Mouse (Mus musculus) liver, postnatal 0 days (tissue): Measurements from ENCODE around the gene Efhd1. TPM values are rescaled to one million over a fixed set of nuclear protein-coding genes. Genes with fewer than 3 reads are reported as not detected.

Experiments used
- ATAC-seq: fragments of 200-750 bp; cut with Nextera tagmentation; 2 replicates; pipeline ENCODE4 v1.8.0; 2017; ENCODE audit warnings: mild to moderate bottlenecking, moderate library complexity
- DNase-seq: peaks from one replicate; pipeline ENCODE4 v3.0.0-alpha.2; 2016
- H3K27ac ChIP-seq: fragments of 300-500 bp; sonication (generic); 2 replicates; pipeline ENCODE4 v1.5.1; 2014; ENCODE audit warnings: antibody characterized with exemption, moderate library complexity, mild to moderate bottlenecking, low read depth
- H3K27me3 ChIP-seq: fragments of 300-500 bp; sonication (generic); 2 replicates; pipeline ENCODE4 v1.6.1; 2014; ENCODE audit warnings: low read length, control low read depth, mixed read lengths; ENCODE audit not compliant: insufficient read depth
- H3K36me3 ChIP-seq: fragments of 300-500 bp; sonication (generic); replicated peaks from 2 replicates; pipeline ENCODE4 v1.6.1; 2014; ENCODE audit warnings: mild to moderate bottlenecking, control low read depth, low read length, moderate library complexity, mixed read lengths; ENCODE audit not compliant: insufficient read depth
- H3K4me1 ChIP-seq: fragments of 300-500 bp; sonication (generic); 2 replicates; pipeline ENCODE4 v1.6.1; 2014; ENCODE audit warnings: antibody characterized with exemption, mild to moderate bottlenecking, control low read depth; ENCODE audit not compliant: insufficient read depth
- H3K4me2 ChIP-seq: fragments of 300-500 bp; sonication (generic); 2 replicates; pipeline ENCODE4 v1.6.1; 2014; ENCODE audit warnings: low read depth, mild to moderate bottlenecking, low read length, moderate library complexity, mixed read lengths
- H3K4me3 ChIP-seq: fragments of 300-500 bp; sonication (generic); 2 replicates; pipeline ENCODE4 v1.5.1; 2014; ENCODE audit warnings: low read depth, low read length
- H3K9ac ChIP-seq: fragments of 300-500 bp; sonication (generic); replicated peaks from 2 replicates; pipeline ENCODE4 v1.6.1; 2014; ENCODE audit warnings: mild to moderate bottlenecking, moderate library complexity
- H3K9me3 ChIP-seq: fragments of 300-500 bp; sonication (generic); 2 replicates; pipeline ENCODE4 v1.6.1; 2016; ENCODE audit warnings: mild to moderate bottlenecking, control low read depth, low read length, mixed read lengths
- CTCF ChIP-seq: sonication (generic); IDR thresholded peaks from 2 replicates; pipeline ENCODE4 v1.5.1; 2016; ENCODE audit warnings: antibody characterized with exemption, low read depth
- EP300 ChIP-seq: IDR thresholded peaks from 2 replicates; pipeline ENCODE4 v1.6.1; 2016; ENCODE audit warnings: antibody characterized with exemption, low read depth, mild to moderate bottlenecking
- whole genome bisulfite sequencing: fragments of 180-500 bp; shearing (Covaris S2); extraction: QIAGEN DNeasy Blood & Tissue Kit; methylation state at CpG from one replicate; pipeline ENCODE4 v1.1.7; 2014; ENCODE audit not compliant: insufficient replicate concordance; 5-methylcytosine and 5-hydroxymethylcytosine counted together
- polyA plus RNA-seq: library from polyadenylated mRNA; unstranded; fragments of >200 nt; fragmentation: Nextera tagmentation; extraction: Ambion mirVana; gene quantifications from 2 replicates; pipeline ENCODE4 v1.2.1, GENCODE M21; 2015

The Efhd1 gene
- polyA plus RNA-seq, 1 experiment from 2014 or later = 0.26 TPM

DNA sequence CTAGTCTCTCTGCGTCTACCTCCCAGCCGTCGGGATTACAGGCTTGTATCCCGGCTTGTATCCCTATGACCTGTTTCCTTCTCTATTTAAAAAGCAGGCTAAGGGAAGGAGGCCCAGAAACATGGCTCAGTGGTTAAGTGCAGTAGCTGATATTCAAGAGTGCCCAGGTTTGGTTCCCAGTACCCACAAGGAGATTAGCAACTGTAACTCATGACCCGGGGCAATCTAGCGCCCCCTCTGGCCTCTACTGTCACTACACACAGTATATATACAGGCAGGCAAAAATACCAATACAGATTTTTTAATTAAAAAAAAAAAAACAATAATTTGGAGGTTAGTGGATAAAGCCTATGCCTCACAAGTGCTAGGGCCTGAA, 18.2 kb downstream of the Efhd1 start:
- TF ChIP-seq CTCF (peak; percentile 14; the same call in 1 of the 2 replicates), EP300 (no peak)
- Histone ChIP-seq H3K4me1 (no peaks in the 10 kb centered on the region), H3K9ac (no peak overlapping the region), H3K36me3 (no peaks in the 10 kb centered on the region), H3K4me2 (peak overlapping the region; percentile 54; the same call in 1 of the 2 replicates), H3K4me3 (no peak overlapping the region), H3K27me3 (no peaks in the 10 kb centered on the region), H3K9me3 (no peaks in the 10 kb centered on the region), H3K27ac (no peak overlapping the region)
- WGBS = 53% methylated on average over 6 of the region's 6 CpGs
- no peak for ATAC-seq
- no peak for DNase-seq

DNA sequence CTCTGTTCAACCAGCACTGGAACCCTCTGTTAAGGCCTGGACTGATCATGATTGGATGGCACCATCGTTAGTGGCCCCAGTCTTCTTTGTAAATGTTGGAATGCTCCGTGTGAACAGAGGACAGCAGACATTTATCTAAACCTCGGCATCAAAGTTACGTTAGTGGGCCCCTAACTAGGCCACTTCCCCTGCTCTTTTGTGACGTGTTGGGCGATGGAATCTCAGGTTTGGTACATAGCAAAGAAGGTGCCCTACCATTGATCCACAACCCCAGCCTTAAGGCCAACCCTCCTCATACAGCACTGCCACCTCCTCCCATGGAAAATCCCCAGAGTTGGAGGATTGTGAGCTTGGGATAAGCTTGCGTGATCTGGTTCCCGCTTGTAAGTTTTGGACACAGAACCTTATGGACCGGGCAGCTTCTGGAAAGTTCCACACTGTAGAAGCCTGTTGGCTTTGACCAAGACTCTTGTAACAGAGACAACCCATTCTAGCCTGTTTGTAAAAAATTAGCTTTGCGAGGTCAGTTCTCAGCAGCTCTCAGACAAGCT, 19.3 kb downstream of the Efhd1 start:
- H3K4me3 ChIP-seq = no peak overlapping the region
- no peak overlapping the region for H3K4me2 ChIP-seq
- ATAC-seq (no peak), DNase-seq (no peak)
- no peak overlapping the region for H3K27ac ChIP-seq
- no peaks in the 10 kb centered on the region for H3K27me3 ChIP-seq
- no peaks in the 10 kb centered on the region for H3K4me1 ChIP-seq
- 79% methylated on average over 10 of the region's 10 CpGs for WGBS
- no peaks in the 10 kb centered on the region for H3K36me3 ChIP-seq
- no peak overlapping the region for H3K9ac ChIP-seq
- no peaks in the 10 kb centered on the region for H3K9me3 ChIP-seq
- TF ChIP-seq CTCF (no peak), EP300 (no peak)

DNA sequence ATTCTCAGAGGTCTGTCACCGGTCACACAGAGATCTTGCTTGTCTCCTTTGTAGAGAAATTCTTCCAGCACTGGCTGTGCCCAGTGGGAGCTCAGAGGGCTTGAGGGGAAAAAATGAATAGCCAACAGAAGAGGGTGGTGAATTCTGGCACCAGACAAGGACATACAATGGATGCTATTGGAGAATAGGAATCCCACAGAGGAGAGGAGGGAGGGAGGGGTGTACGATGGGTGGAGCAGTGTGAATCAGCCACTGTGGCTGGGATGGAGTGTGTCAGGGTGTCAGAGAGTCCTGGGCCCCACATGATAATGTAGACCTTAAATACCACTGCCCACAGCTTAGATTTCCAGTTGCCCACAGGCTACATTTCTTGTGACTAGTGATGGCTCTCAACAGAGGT, 22.9 kb downstream of the Efhd1 start:
- no peaks in the 10 kb centered on the region for H3K4me1 ChIP-seq
- no peaks in the 10 kb centered on the region for H3K9me3 ChIP-seq
- H3K4me3 ChIP-seq = no peak overlapping the region
- H3K9ac ChIP-seq = no peak overlapping the region
- no peaks in the 10 kb centered on the region for H3K27me3 ChIP-seq
- H3K27ac ChIP-seq = no peak overlapping the region
- no peak for ATAC-seq
- no peak for TF ChIP-seq CTCF
- no peak for TF ChIP-seq EP300
- 81% methylated on average over 2 of the region's 2 CpGs for WGBS
- DNase-seq = no peak
- H3K4me2 ChIP-seq = no peak overlapping the region
- H3K36me3 ChIP-seq = no peaks in the 10 kb centered on the region

DNA sequence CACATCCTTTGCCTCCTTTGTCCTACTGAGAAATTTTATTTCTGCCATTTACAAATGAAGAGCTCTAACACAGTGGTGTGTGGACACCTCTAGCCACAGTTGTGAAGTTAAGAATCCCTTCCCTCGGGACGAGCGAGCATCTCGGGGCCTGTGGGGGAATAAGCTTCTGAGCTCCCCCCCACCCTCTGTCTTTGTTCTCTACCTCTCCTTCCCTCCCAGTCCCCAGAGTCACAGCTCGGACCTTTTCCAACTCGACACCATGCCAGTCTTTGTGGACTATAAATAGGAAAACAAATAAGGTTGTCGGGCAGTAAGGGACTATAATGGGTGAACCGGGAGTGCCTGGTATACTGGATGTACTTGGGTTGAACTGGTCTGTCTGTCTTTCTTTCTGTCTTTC, 27.3 kb downstream of the Efhd1 start:
- Histone ChIP-seq H3K9ac (no peak overlapping the region), H3K36me3 (no peaks in the 10 kb centered on the region), H3K27ac (no peak overlapping the region), H3K4me1 (no peaks in the 10 kb centered on the region), H3K4me3 (no peak overlapping the region), H3K9me3 (no peaks in the 10 kb centered on the region), H3K4me2 (no peak overlapping the region), H3K27me3 (no peaks in the 10 kb centered on the region)
- DNase-seq = no peak
- 63% methylated on average over 8 of the region's 8 CpGs for whole genome bisulfite sequencing
- ATAC-seq = no peak
- no peak for TF ChIP-seq EP300
- no peak for TF ChIP-seq CTCF

DNA sequence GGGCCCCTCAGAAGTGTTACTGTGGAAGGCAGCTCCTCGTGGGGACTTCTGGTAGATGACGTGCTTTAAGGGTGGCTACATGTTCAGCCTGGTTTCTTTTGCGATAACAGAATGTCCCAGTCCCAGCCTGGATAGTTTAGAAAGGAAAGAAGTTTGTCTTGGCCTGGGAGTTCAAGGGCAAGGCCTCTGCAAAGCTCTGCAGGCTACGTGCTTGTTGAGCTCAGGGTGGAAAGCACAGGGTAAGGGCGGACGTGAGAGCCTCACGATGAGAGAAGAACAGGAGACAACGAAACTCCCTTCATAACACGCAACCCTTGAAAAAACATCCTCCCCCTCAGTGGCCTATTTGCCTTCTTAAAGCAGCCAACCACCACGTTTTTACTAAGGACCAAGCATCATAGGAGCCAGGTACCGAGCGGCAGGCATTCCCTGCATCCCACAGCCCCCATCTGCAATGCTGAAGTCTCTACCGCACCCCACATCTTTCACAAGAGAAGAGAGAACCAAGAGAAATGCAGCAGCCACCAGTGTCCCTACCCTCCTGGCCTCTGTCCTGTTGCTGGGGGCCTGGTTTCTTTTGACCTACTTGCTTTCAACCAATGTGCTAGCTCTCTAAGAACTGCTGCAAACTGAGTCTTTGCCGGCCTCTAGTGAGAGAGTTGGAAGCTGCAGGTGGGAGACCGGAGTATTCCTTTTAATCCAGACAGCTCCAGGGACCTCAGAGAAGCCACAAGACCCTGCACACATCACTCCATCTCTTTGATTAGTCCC, 28.4 kb downstream of the Efhd1 start:
- DNase-seq (peak; percentile 26), ATAC-seq (peak; percentile 62; the same call in 1 of the 2 replicates)
- WGBS = 61% methylated on average over 15 of the region's 15 CpGs
- Histone ChIP-seq H3K9ac (no peak overlapping the region), H3K9me3 (no peaks in the 10 kb centered on the region), H3K4me2 (no peak overlapping the region), H3K4me1 (no peaks in the 10 kb centered on the region), H3K27me3 (no peaks in the 10 kb centered on the region), H3K36me3 (no peaks in the 10 kb centered on the region), H3K27ac (no peak overlapping the region), H3K4me3 (no peak overlapping the region)
- TF ChIP-seq EP300 = no peak
- TF ChIP-seq CTCF = peak; percentile 56

DNA sequence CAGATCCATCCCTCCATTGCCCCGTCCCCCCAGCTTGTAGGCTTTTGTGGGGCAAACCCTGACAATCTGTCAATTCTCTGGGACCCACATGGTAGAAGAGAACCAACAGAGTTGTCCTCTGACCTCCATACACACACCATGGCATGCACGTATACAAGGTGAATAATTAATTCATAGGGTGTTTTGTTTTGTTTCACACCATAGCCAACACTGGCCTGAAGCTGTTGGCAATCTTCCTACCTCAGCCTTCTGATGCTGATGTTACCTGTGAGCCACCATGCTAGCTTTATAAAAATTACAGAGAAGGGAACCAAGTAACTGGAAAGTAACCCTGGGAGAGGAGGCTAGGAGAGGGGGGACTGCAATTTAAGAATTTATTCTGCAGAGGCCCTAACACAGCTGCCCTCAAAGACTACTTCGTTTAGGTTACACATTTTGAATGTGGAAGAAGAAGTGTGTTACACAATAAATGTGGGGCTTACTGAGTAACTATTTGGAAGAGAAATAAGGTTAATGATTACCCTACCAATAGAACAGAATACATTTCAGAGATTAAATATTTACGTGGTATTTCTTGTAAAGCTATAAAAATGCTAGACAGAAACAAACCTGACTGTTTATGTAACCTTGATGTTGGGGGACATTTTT, 30.0 kb downstream of the Efhd1 start:
- Histone ChIP-seq H3K4me2 (no peak overlapping the region), H3K27me3 (no peaks in the 10 kb centered on the region), H3K27ac (peak overlapping the region; percentile 67), H3K4me3 (no peak overlapping the region), H3K36me3 (no peaks in the 10 kb centered on the region), H3K9ac (no peak overlapping the region), H3K4me1 (no peaks in the 10 kb centered on the region), H3K9me3 (no peaks in the 10 kb centered on the region)
- 59% methylated on average over 4 of the region's 4 CpGs for WGBS
- TF ChIP-seq EP300 (no peak), CTCF (no peak)
- ATAC-seq = peak; percentile 79
- DNase-seq = no peak
